Mouse (Mus musculus) Patski (cell line): ENCODE measurements around the gene H13. TPM values are rescaled to one million over a fixed set of nuclear protein-coding genes. Genes with fewer than 3 reads are reported as not detected.

Source experiments
- ATAC-seq: fragments of 100-300 bp; one replicate; pipeline ENCODE4 v1.8.0; 2021
- CTCF ChIA-PET: fragments of 350-600 bp; sonication (Branson Sonifier 250); formaldehyde crosslinking; loops from one replicate; lab custom pipeline; 2022; ENCODE audit warnings: inconsistent platforms; lab: Charles Lee
- POLR2A ChIA-PET: fragments of 350-600 bp; sonication (Branson Sonifier 250); formaldehyde crosslinking; loops from one replicate; lab custom pipeline; 2022; ENCODE audit warnings: antibody characterized with exemption, inconsistent platforms; lab: Charles Lee
- DNase-seq: peaks from one replicate; pipeline ENCODE4 v3.0.0-alpha.2; 2011; ENCODE audit warnings: low read depth, low spot score
- H3K27me3 ChIP-seq: fragments of 371-371 bp; one replicate; pipeline ENCODE4 v1.5.1; 2021
- CTCF ChIP-seq: fragments of 100-300 bp; IDR thresholded peaks from one replicate; pipeline ENCODE4 v1.5.1; 2021
- in situ Hi-C: fragments of 300-500 bp; cut with MboI; formaldehyde crosslinking; loops from 3 replicates; pipeline ENCODE4 v1.11.1; 2018; ENCODE audit warnings: low pct_unique_long_range_greater_than_20kb, mixed read lengths
- polyA plus RNA-seq: library from polyadenylated mRNA; unstranded; gene quantifications from one replicate; pipeline ENCODE4 v1.2.3, GENCODE M21; 2021

H13 gene
- polyA plus RNA-seq, 1 experiment from 2014 or later, result 137 TPM

DNA sequence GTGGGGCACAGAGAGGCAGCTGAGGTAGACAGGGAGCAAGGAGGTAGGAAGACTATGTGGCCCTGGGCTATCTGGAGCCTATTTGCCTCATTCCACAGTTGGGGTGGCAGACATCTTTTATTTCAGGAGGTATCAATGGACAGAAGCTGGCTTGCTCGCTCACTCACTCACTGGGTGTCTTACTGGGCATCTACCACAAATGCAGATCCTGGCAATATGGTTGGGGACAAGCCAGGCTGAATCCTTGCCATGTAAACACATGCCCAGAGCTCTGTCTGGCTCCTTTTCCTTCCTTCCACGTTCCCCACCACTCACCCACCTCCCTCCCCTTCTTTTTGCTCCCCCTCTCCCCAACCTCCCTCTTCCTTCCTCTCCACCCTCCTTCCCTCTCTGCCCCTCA, 88.2 kb downstream of the H13 start:
- DNase-seq (no peak), ATAC-seq (no peak)
- ChIA-PET POLR2A (interaction anchor here (0.9 kb wide), 1 partner anchor 9 kb away, joined by 3 read pairs; no protein-coding TSS in a partner anchor), CTCF (interaction anchor here (1.3 kb wide), 1 partner anchor 9 kb away, joined by 6 read pairs; no protein-coding TSS in a partner anchor)
- in situ Hi-C loops, result no loop called here
- no peak for TF ChIP-seq CTCF
- no peaks in the 10 kb centered on the region for H3K27me3 ChIP-seq

Other genes starting within 250 kb of the H13 start
- not detected for gene Defb23, start 204.8 kb upstream of the H13 start, polyA plus RNA-seq
- not detected for gene Defb20, start 192.4 kb upstream of the H13 start, polyA plus RNA-seq
- gene Defb22, start 179.3 kb upstream of the H13 start, polyA plus RNA-seq, result not detected
- not detected for gene Defb26, start 157.8 kb upstream of the H13 start, polyA plus RNA-seq
- 0.22 TPM for gene Defb28, start 151.2 kb upstream of the H13 start, polyA plus RNA-seq
- gene Defb29, start 129.4 kb upstream of the H13 start, polyA plus RNA-seq, result 0.14 TPM
- 0.83 TPM for gene Gm17416, start 100.1 kb upstream of the H13 start, polyA plus RNA-seq
- not detected for gene Defb21, start 96.7 kb upstream of the H13 start, polyA plus RNA-seq
- gene Defb19, start 89.1 kb upstream of the H13 start, polyA plus RNA-seq, result not detected
- gene Defb45, start 70.1 kb upstream of the H13 start, polyA plus RNA-seq, result not detected
- not detected for gene Defb36, start 65.1 kb upstream of the H13 start, polyA plus RNA-seq
- gene Defb25, start 46.4 kb upstream of the H13 start, polyA plus RNA-seq, result not detected
- not detected for gene Rem1, start 42.5 kb upstream of the H13 start, polyA plus RNA-seq
- gene Mcts2, start 17.6 kb downstream of the H13 start, polyA plus RNA-seq, result 19.9 TPM
- 117 TPM for gene Id1, start 66.8 kb downstream of the H13 start, polyA plus RNA-seq
- gene Cox4i2, start 84.7 kb downstream of the H13 start, polyA plus RNA-seq, result 0.14 TPM
- gene Bcl2l1, start 162.3 kb downstream of the H13 start, polyA plus RNA-seq, result 133 TPM
- 55.7 TPM for gene Tpx2, start 178.5 kb downstream of the H13 start, polyA plus RNA-seq
- 0.08 TPM for gene Mylk2, start 241.9 kb downstream of the H13 start, polyA plus RNA-seq